Mouse (Mus musculus): ENCODE data around the gene Mxra7.

- TF ChIP-seq POLR2A (IDR thresholded peaks at IDR 0.05; ENCODE audit: extremely low read depth, insufficient read depth, low read length) (no peak), CTCF (IDR thresholded peaks at IDR 0.05; ENCODE audit: extremely low read depth, insufficient read depth, low read length) (no peak)
Measured at GRCm38 (mm10) chr11:116869223-116869622, 41.4 kb upstream of the Mxra7 start.
